Mouse (Mus musculus) layer of hippocampus, adult 2 months (tissue): Measurements from ENCODE around the gene Esr2. TPM values are rescaled to one million over a fixed set of nuclear protein-coding genes. Genes with fewer than 3 reads are reported as not detected.
A peak's percentile ranks its signal among the peaks of the same experiment; 100 is the strongest.
"Not testable (repeated sequence)": the region's sequence is repeated elsewhere in the genome, so short reads cannot be mapped to it uniquely, and the experiment has no call there.

Experiments used
- DNase-seq, 2 experiments: peaks; one replicate each; pipeline ENCODE4 v3.0.0; 2022; ENCODE audit warnings: low spot score in 2 of 2
- H3K27ac ChIP-seq: fragments of 200-600 bp; 2 replicates; pipeline ENCODE4 v1.8.1; 2022
- H3K4me3 ChIP-seq: fragments of 200-600 bp; 2 replicates; pipeline ENCODE4 v1.8.1; 2022; ENCODE audit warnings: mild to moderate bottlenecking
- CTCF ChIP-seq: fragments of 200-600 bp; conservative IDR thresholded peaks from 2 replicates; pipeline ENCODE4 v1.8.1; 2022; ENCODE audit warnings: antibody characterized with exemption, mild to moderate bottlenecking, moderate library complexity
- long read RNA-seq, 2 experiments: library from polyadenylated mRNA; stranded (forward); transcript quantifications; one replicate each; pipeline ENCODE4 v2.0.0; 2021; ENCODE audit warnings: borderline mapping rate in 2 of 2
- total RNA-seq, 2 experiments: library from RNA; stranded (reverse); gene quantifications; 2 replicates each; pipeline ENCODE4 v1.2.3; 2021

The Esr2 gene
- total RNA-seq = under 1 TPM in 1 of 2 experiments, not detected in 1; 0.23 TPM
- long read RNA-seq, experiment 1 = 0 reads
- long read RNA-seq, experiment 2 = 0 reads

GRCm38 (mm10) chr12:76177000-76177863 lies at the start of gene Esr2:
TSS of gene Esr2 (minus strand) at chr12:76177259.
- DNase-seq = no peak
- Histone ChIP-seq H3K4me3 (peak within 1 kb of the TSS; percentile 51), H3K27ac (no peak within 1 kb of the TSS)
- no peak for TF ChIP-seq CTCF

GRCm38 (mm10) chr12:76222104-76222503 lies 45.0 kb upstream of the Esr2 start:
- not testable (repeated sequence) for H3K4me3 ChIP-seq, DNase-seq

GRCm38 (mm10) chr12:76216716-76217115 lies 39.7 kb upstream of the Esr2 start:
- TF ChIP-seq CTCF = no peak
- DNase-seq = no peak
- Histone ChIP-seq H3K4me3 (no peak overlapping the region), H3K27ac (no peak overlapping the region)

More at GRCm38 (mm10) chr12:76222104-76222503, 45.0 kb upstream of the Esr2 start:
- not testable (repeated sequence) for H3K27ac ChIP-seq

- H3K4me3 ChIP-seq = no peak overlapping the region
- no peak for DNase-seq
- H3K27ac ChIP-seq = no peak overlapping the region
- TF ChIP-seq CTCF = no peak
These were observed 38.1 kb upstream of the Esr2 start for GRCm38 (mm10) chr12:76215121-76215520.

GRCm38 (mm10) chr12:76209429-76209974 lies 32.4 kb upstream of the Esr2 start:
- TF ChIP-seq CTCF = no peak
- Histone ChIP-seq H3K27ac (no peak overlapping the region), H3K4me3 (no peak overlapping the region)
- no peak for DNase-seq

- Histone ChIP-seq H3K27ac (no peak overlapping the region), H3K4me3 (no peak overlapping the region)
- no peak for DNase-seq
- TF ChIP-seq CTCF = peak; percentile 45
These were observed 23.3 kb upstream of the Esr2 start for GRCm38 (mm10) chr12:76200326-76200725.

- no peak for TF ChIP-seq CTCF
- H3K4me3 ChIP-seq = no peak overlapping the region
- no peak for DNase-seq
- no peak overlapping the region for H3K27ac ChIP-seq
These were observed 20.0 kb upstream of the Esr2 start for GRCm38 (mm10) chr12:76197071-76197470.

- H3K4me3 ChIP-seq = peak overlapping the region; percentile 50
These were observed 19.6 kb upstream of the Esr2 start for GRCm38 (mm10) chr12:76196709-76197054.

GRCm38 (mm10) chr12:76195912-76196708 lies 19.1 kb upstream of the Esr2 start:
- no peak for TF ChIP-seq CTCF
- H3K4me3 ChIP-seq = peak overlapping the region; percentile 50
- peak overlapping the region; percentile 56; the same call in 1 of the 2 replicates for H3K27ac ChIP-seq
- peak; percentile 25 to 32 for DNase-seq

More at GRCm38 (mm10) chr12:76196709-76197054, 19.6 kb upstream of the Esr2 start:
- TF ChIP-seq CTCF = peak; percentile 98
- peak; percentile 79 to 82 for DNase-seq
- peak overlapping the region; percentile 56; the same call in 1 of the 2 replicates for H3K27ac ChIP-seq

GRCm38 (mm10) chr12:76194526-76194925 lies 17.5 kb upstream of the Esr2 start:
- peak; percentile 47 for TF ChIP-seq CTCF
- Histone ChIP-seq H3K27ac (no peak overlapping the region), H3K4me3 (no peak overlapping the region)
- DNase-seq = no peak

GRCm38 (mm10) chr12:76190940-76191339 lies 13.9 kb upstream of the Esr2 start:
- Histone ChIP-seq H3K27ac (no peak overlapping the region), H3K4me3 (no peak overlapping the region)
- TF ChIP-seq CTCF = peak; percentile 86
- peak; percentile 33 to 42 for DNase-seq

GRCm38 (mm10) chr12:76187849-76188248 lies 10.8 kb upstream of the Esr2 start:
- Histone ChIP-seq H3K27ac (no peak overlapping the region), H3K4me3 (no peak overlapping the region)
- peak; percentile 31 to 61 for DNase-seq
- peak; percentile 78 for TF ChIP-seq CTCF

- H3K27ac ChIP-seq = no peak overlapping the region
- H3K4me3 ChIP-seq = no peak overlapping the region
- DNase-seq = no peak
- TF ChIP-seq CTCF = no peak
These were observed 9.4 kb upstream of the Esr2 start for GRCm38 (mm10) chr12:76186473-76186872.
